Mouse (Mus musculus): ENCODE measurements around the gene Zfp28.

Zfp28 gene

GRCm38 (mm10) chr7:6410043-6410442, 26.9 kb downstream of the Zfp28 start, which contains the start of gene Gm20715:
Gm20715 (plus strand) TSS chr7:6410277.
- DNase-seq = peak; percentile 73

- DNase-seq = peak; percentile 32
Measured at GRCm38 (mm10) chr7:6414626-6415441, 31.7 kb downstream of the Zfp28 start.

GRCm38 (mm10) chr7:6415442-6415787, 32.3 kb downstream of the Zfp28 start:
- DNase-seq = no peak

DNA sequence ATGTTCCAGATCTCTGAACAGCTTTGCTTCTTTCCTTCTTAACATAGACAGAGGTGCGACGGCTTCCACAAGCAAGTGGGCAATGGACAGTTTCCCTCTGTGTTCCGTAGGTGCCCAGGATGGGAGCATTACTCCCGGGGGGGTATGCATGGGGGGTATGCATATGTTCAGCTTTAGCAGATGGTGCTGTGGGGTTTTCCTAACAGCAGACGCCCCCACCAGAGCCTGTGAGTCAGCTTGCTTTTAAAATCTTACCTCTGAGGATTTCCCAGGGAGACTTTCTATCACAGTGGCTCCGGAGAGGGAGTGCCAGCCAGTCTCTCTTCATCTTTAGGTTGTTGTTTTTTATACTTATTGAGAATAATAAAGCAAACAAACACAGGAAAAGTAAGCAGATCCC, 36.8 kb downstream of the Zfp28 start:
- DNase-seq = no peak

GRCm38 (mm10) chr7:6429381-6429780, 46.3 kb downstream of the Zfp28 start:
- DNase-seq = no peak

DNA sequence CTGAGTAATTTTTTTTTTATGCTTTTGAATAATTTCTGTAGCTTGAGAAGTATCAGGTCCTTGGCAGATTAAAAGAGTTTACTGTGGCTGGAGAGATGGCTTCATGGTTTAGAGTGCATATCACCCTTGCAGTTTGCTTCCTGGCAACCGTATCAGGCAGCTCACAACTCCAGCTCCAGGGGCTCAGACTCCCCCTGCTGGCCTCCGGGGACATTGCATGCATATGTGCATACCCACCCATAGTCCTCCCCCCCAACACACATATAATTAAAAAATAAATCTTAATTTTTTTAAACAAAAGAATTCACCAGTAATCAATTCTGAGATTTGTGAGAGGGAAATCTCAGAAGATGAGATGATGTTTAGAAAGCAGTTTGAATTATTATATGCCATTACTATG, 47.2 kb downstream of the Zfp28 start:
- no peak for DNase-seq

GRCm38 (mm10) chr7:6438388-6438787, 55.3 kb downstream of the Zfp28 start, which contains the start of gene Olfr1344:
Olfr1344 (plus strand) TSS chr7:6438688.
- no peak for DNase-seq

DNA sequence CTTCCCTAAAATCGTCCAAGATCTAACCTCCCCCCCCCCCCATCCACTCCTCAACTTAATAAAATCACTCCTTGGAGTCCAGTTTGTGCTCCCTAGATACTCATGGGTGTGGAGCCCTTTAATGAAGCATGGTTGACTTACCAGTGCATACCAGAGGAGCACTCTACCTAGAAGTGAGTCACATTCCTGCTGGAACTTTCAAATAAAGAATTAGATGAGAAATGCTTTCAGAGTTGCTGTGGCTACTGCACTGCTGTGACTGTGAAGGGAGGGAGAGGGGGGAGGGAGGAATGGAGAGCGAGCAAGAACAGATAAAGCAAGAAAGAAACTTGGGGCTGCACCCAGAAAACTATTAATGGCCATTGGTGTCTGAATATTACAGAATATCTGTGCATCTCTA, 58.1 kb downstream of the Zfp28 start:
- DNase-seq = no peak
